20 mouse cellular contexts compared by ENCODE assay signal in genomic region chr10:19991237-19991865, GRCm38 (mm10). TPM values are rescaled to one million over a fixed set of nuclear protein-coding genes. Genes with fewer than 3 reads are reported as not detected.
DNase-seq lines count a peak whose midpoint lies in the region; ATAC-seq and TF ChIP-seq lines count a peak whose summit lies in the region.
"Had no signal": no experiment of that assay in that cellular context is flagged by ENCODE, and none has a peak within 500 bp of the region (broad histone marks: within the 10 kb centered on the region; RNA-seq: fewer than 3 reads in every experiment).

No protein-coding gene starts in this region.

- POLR2A ChIA-PET in Patski (lab: Charles Lee), result interaction anchor here (1.0 kb wide), 1 partner anchor 57 kb away, joined by 3 read pairs; the partner anchor contains the start of gene Map3k5

- no peak overlapping the region for H3K4me3 ChIP-seq in kidney, embryonic 15.5 days (replicated peaks)
- H3K4me3 ChIP-seq in stomach, postnatal 0 days (ENCODE audit: low read depth, low read length), result no peak overlapping the region
- H3K4me3 ChIP-seq in embryonic facial prominence, embryonic 10.5 days, result no peak overlapping the region
- H3K4me3 ChIP-seq: embryonic facial prominence, embryonic 12.5 days; heart, embryonic 12.5 days; layer of hippocampus, adult 2 months; left cerebral cortex, adult 2 months; limb, embryonic 12.5 days; midbrain, embryonic 12.5 days; myocyte had no signal

- no peaks in the 10 kb centered on the region for H3K9me3 ChIP-seq in kidney, embryonic 15.5 days (replicated peaks)
- no peaks in the 10 kb centered on the region for H3K9me3 ChIP-seq in stomach, postnatal 0 days (ENCODE audit: control insufficient read depth, low read length)
- no peaks in the 10 kb centered on the region for H3K9me3 ChIP-seq in embryonic facial prominence, embryonic 10.5 days
- H3K9me3 ChIP-seq: embryonic facial prominence, embryonic 12.5 days; limb, embryonic 12.5 days; midbrain, embryonic 12.5 days had no signal

- CTCF ChIA-PET in Patski (lab: Charles Lee), result interaction anchor here (0.6 to 1.7 kb wide), 5 partner anchors 14 to 57 kb away, joined by 3 to 4 read pairs (median 3); no protein-coding TSS in a partner anchor

- H3K27ac ChIP-seq in kidney, embryonic 15.5 days, result 0 out of 2 replicates have a peak overlapping the region, but pooled peaks have one; percentile 62
- 0 out of 2 replicates have a peak overlapping the region, but pooled peaks have one; percentile 24 for H3K27ac ChIP-seq in stomach, postnatal 0 days (replicated peaks)
- H3K27ac ChIP-seq in embryonic facial prominence, embryonic 10.5 days (replicated peaks), result no peak overlapping the region
- H3K27ac ChIP-seq: embryonic facial prominence, embryonic 12.5 days; hindbrain, postnatal 0 days; layer of hippocampus, adult 2 months; left cerebral cortex, adult 2 months; limb, embryonic 12.5 days; midbrain, embryonic 12.5 days had no signal

- no peaks in the 10 kb centered on the region for H3K27me3 ChIP-seq in kidney, embryonic 15.5 days
- H3K27me3 ChIP-seq in Patski, result no peaks in the 10 kb centered on the region
- H3K27me3 ChIP-seq in stomach, postnatal 0 days (ENCODE audit: control insufficient read depth, insufficient read depth, low read length), result no peaks in the 10 kb centered on the region
- H3K27me3 ChIP-seq in embryonic facial prominence, embryonic 10.5 days (replicated peaks; ENCODE audit: low read depth, poor library complexity, severe bottlenecking), result no peaks in the 10 kb centered on the region
- H3K27me3 ChIP-seq: embryonic facial prominence, embryonic 12.5 days; limb, embryonic 12.5 days; midbrain, embryonic 12.5 days had no signal

- no peaks in the 10 kb centered on the region for H3K36me3 ChIP-seq in kidney, embryonic 15.5 days
- no peaks in the 10 kb centered on the region for H3K36me3 ChIP-seq in stomach, postnatal 0 days (ENCODE audit: control insufficient read depth, insufficient read depth, low read length)
- H3K36me3 ChIP-seq in embryonic facial prominence, embryonic 10.5 days (replicated peaks), result no peaks in the 10 kb centered on the region
- H3K36me3 ChIP-seq: embryonic facial prominence, embryonic 12.5 days; limb, embryonic 12.5 days; midbrain, embryonic 12.5 days had no signal

- peaks cover 34% of the 10 kb centered on the region for H3K4me1 ChIP-seq in kidney, embryonic 15.5 days
- H3K4me1 ChIP-seq in stomach, postnatal 0 days (replicated peaks; ENCODE audit: control insufficient read depth, insufficient read depth), result no peaks in the 10 kb centered on the region
- H3K4me1 ChIP-seq in embryonic facial prominence, embryonic 10.5 days, result peaks cover 15% of the 10 kb centered on the region
- H3K4me1 ChIP-seq: embryonic facial prominence, embryonic 12.5 days; limb, embryonic 12.5 days; midbrain, embryonic 12.5 days had no signal

- H3K4me2 ChIP-seq in kidney, embryonic 15.5 days, result no peak overlapping the region
- H3K4me2 ChIP-seq in stomach, postnatal 0 days (replicated peaks; ENCODE audit: low read depth), result no peak overlapping the region
- H3K4me2 ChIP-seq: embryonic facial prominence, embryonic 12.5 days; heart, embryonic 12.5 days; limb, embryonic 12.5 days; midbrain, embryonic 12.5 days had no signal

- in situ Hi-C loops in Patski (cut with MboI; ENCODE audit: low pct_unique_long_range_greater_than_20kb), result no loop called here

- WGBS in kidney, embryonic 15.5 days, result 48% methylated on average over 3 of the region's 3 CpGs
- 61% methylated on average over 3 of the region's 3 CpGs for whole genome bisulfite sequencing in stomach, postnatal 0 days
- 72% methylated on average over 3 of the region's 3 CpGs for WGBS in embryonic facial prominence, embryonic 10.5 days

- ATAC-seq in kidney, embryonic 15.5 days (replicated peaks; ENCODE audit: low FRiP score), result 0 out of 2 replicates have a peak, but pooled peaks have one; percentile 49
- ATAC-seq in Patski, result peak; percentile 63
- peak; percentile 48 for ATAC-seq in stomach, postnatal 0 days (ENCODE audit: low FRiP score, low TSS enrichment)
- ATAC-seq: hindbrain, postnatal 0 days had no signal

- no peak for TF ChIP-seq CTCF in Patski (IDR thresholded peaks at IDR 0.05)
- TF ChIP-seq CTCF in stomach, postnatal 0 days (IDR thresholded peaks at IDR 0.05; ENCODE audit: low read depth), result no peak

- H3K9ac ChIP-seq in kidney, embryonic 15.5 days, result no peak overlapping the region
- no peak overlapping the region for H3K9ac ChIP-seq in stomach, postnatal 0 days (ENCODE audit: low read length)
- H3K9ac ChIP-seq: embryonic facial prominence, embryonic 12.5 days; heart, embryonic 12.5 days; limb, embryonic 12.5 days; midbrain, embryonic 12.5 days had no signal

- TF ChIP-seq EP300 in stomach, postnatal 0 days (optimal IDR thresholded peaks at IDR 0.05), result no peak

- DNase-seq in kidney, postnatal 10 days, result no peak
- peak; percentile 29 for DNase-seq in thymus, postnatal 0 days (ENCODE audit: low spot score)
- no peak for DNase-seq in thymus, postnatal 14 days
- DNase-seq in Patski (ENCODE audit: low read depth, low spot score), result peak; percentile 64
- DNase-seq in stomach, postnatal 0 days (ENCODE audit: low spot score), result no peak
- no peak for DNase-seq in right cerebral cortex, adult 2 months (ENCODE audit: low spot score in 2 of 2)
- no peak for DNase-seq in embryonic facial prominence, embryonic 10.5 days (ENCODE audit: low spot score)
- DNase-seq: cerebellum, adult 11 months; gastrocnemius, postnatal 25 days; heart, postnatal 36 days; right cerebral cortex, postnatal 14 days had no signal

RNA-seq across cellular contexts. Expression of gene Map3k5, which starts 57.1 kb away (rescaled TPM):
- 2.7 and 3.0 TPM in 2 replicates for polyA plus RNA-seq in kidney, embryonic 15.5 days (2015; fragmentation: Nextera tagmentation; extraction: Ambion mirVana)
- polyA plus RNA-seq in thymus, postnatal 0 days (2015; fragmentation: Nextera tagmentation; extraction: Ambion mirVana), result 2.8 and 3.3 TPM in 2 replicates
- 14.8 TPM for polyA plus RNA-seq in Patski (2021)
- 2.4 and 3.1 TPM in 2 replicates for polyA plus RNA-seq in stomach, postnatal 0 days (2015; fragmentation: Nextera tagmentation; extraction: Ambion mirVana)
- 0.86 and 1.4 TPM in 2 replicates for polyA plus RNA-seq in embryonic facial prominence, embryonic 10.5 days (2016; fragmentation: Nextera tagmentation; extraction: Ambion mirVana)

Comparison
In these comparisons a context has a peak if more than half of its experiments do, and no peak if none do; other contexts are left out.
1. DNase-seq: peak in thymus, postnatal 0 days (single experiment) and Patski (single experiment); none in kidney, postnatal 10 days (single experiment), thymus, postnatal 14 days (single experiment), stomach, postnatal 0 days (single experiment), right cerebral cortex, adult 2 months (0 of 2) and embryonic facial prominence, embryonic 10.5 days (single experiment).
2. Peak in every context shown above with its lines, with median percentiles within 50 percentile points of each other: ATAC-seq.